Mouse (Mus musculus) midbrain, postnatal 0 days (tissue): ENCODE measurements at regions not wholly inside any gene's neighbourhood (a gene's known extent, or its start where the extent isn't known, plus 50 kb on each side); places are given as distances from the start of the nearest gene placed in this dataset.
A peak's percentile ranks its signal among the peaks of the same experiment; 100 is the strongest.

Source experiments
- ATAC-seq: fragments of 200-750 bp; cut with Nextera tagmentation; 2 replicates; pipeline ENCODE4 v1.8.0; 2017; ENCODE audit warnings: moderate number of reproducible peaks, mild to moderate bottlenecking, moderate TSS enrichment, moderate library complexity; ENCODE audit not compliant: low FRiP score
- DNase-seq: peaks from one replicate; pipeline ENCODE4 v3.0.0-alpha.2; 2015; ENCODE audit warnings: low spot score
- H3K27ac ChIP-seq: fragments of 300-500 bp; sonication (generic); 2 replicates; pipeline ENCODE4 v1.5.1; 2014; ENCODE audit warnings: low read depth, mild to moderate bottlenecking, low read length, mixed read lengths
- H3K27me3 ChIP-seq: fragments of 300-500 bp; sonication (generic); 2 replicates; pipeline ENCODE4 v1.6.1; 2014; ENCODE audit warnings: low read length, control low read depth, mixed read lengths; ENCODE audit not compliant: insufficient read depth
- H3K36me3 ChIP-seq: fragments of 300-500 bp; sonication (generic); 2 replicates; pipeline ENCODE4 v1.6.1; 2014; ENCODE audit warnings: low read length, control low read depth, mixed read lengths; ENCODE audit not compliant: insufficient read depth
- H3K4me1 ChIP-seq: fragments of 300-500 bp; sonication (generic); 2 replicates; pipeline ENCODE4 v1.6.1; 2014; ENCODE audit warnings: mild to moderate bottlenecking, control low read depth, antibody characterized with exemption, low read length, mixed read lengths; ENCODE audit not compliant: insufficient read depth
- H3K4me2 ChIP-seq: fragments of 300-500 bp; sonication (generic); 2 replicates; pipeline ENCODE4 v1.6.1; 2014; ENCODE audit warnings: low read depth, mild to moderate bottlenecking, low read length, mixed read lengths; ENCODE audit not compliant: poor library complexity, severe bottlenecking
- H3K4me3 ChIP-seq: fragments of 300-500 bp; sonication (generic); 2 replicates; pipeline ENCODE4 v1.5.1; 2014; ENCODE audit warnings: low read depth, mild to moderate bottlenecking, low read length, moderate library complexity
- H3K9ac ChIP-seq: fragments of 300-500 bp; sonication (generic); replicated peaks from 2 replicates; pipeline ENCODE4 v1.6.1; 2014; ENCODE audit warnings: mild to moderate bottlenecking, low read length, moderate library complexity, mixed read lengths; ENCODE audit not compliant: poor library complexity, severe bottlenecking
- H3K9me3 ChIP-seq: fragments of 300-500 bp; sonication (generic); 2 replicates; pipeline ENCODE4 v1.6.1; 2016; ENCODE audit warnings: low read length, control low read depth
- CTCF ChIP-seq: IDR thresholded peaks from 2 replicates; pipeline ENCODE4 v1.5.1; 2016; ENCODE audit warnings: antibody characterized with exemption, mild to moderate bottlenecking
- WGBS: fragments of 180-500 bp; shearing (Covaris S2); extraction: QIAGEN DNeasy Blood & Tissue Kit; methylation state at CpG from one replicate; pipeline ENCODE4 v1.1.7; 2014; 5-methylcytosine and 5-hydroxymethylcytosine counted together

GRCm38 (mm10) chr6:9498921-9499320, 550.7 kb downstream of the Nxph1 start:
- Histone ChIP-seq H3K27me3 (no peaks in the 10 kb centered on the region), H3K4me3 (no peak overlapping the region), H3K4me2 (no peak overlapping the region), H3K9me3 (no peaks in the 10 kb centered on the region), H3K36me3 (no peaks in the 10 kb centered on the region), H3K4me1 (no peaks in the 10 kb centered on the region), H3K27ac (no peak overlapping the region), H3K9ac (no peak overlapping the region)
- TF ChIP-seq CTCF, result no peak
- DNase-seq (no peak), ATAC-seq (no peak)

- Histone ChIP-seq H3K9me3 (no peaks in the 10 kb centered on the region), H3K9ac (no peak overlapping the region), H3K27ac (no peak overlapping the region), H3K36me3 (no peaks in the 10 kb centered on the region), H3K4me2 (no peak overlapping the region), H3K27me3 (no peaks in the 10 kb centered on the region), H3K4me3 (no peak overlapping the region), H3K4me1 (no peaks in the 10 kb centered on the region)
- WGBS, result 76% methylated on average over 3 of the region's 3 CpGs
- no peak for TF ChIP-seq CTCF
- no peak for ATAC-seq
- no peak for DNase-seq
Observed at GRCm38 (mm10) chr6:9534395-9534794, 586.2 kb downstream of the Nxph1 start.

GRCm38 (mm10) chr6:9538737-9539136, 590.5 kb downstream of the Nxph1 start:
- ATAC-seq, result no peak
- WGBS, result 64% methylated on average over 2 of the region's 2 CpGs

DNA sequence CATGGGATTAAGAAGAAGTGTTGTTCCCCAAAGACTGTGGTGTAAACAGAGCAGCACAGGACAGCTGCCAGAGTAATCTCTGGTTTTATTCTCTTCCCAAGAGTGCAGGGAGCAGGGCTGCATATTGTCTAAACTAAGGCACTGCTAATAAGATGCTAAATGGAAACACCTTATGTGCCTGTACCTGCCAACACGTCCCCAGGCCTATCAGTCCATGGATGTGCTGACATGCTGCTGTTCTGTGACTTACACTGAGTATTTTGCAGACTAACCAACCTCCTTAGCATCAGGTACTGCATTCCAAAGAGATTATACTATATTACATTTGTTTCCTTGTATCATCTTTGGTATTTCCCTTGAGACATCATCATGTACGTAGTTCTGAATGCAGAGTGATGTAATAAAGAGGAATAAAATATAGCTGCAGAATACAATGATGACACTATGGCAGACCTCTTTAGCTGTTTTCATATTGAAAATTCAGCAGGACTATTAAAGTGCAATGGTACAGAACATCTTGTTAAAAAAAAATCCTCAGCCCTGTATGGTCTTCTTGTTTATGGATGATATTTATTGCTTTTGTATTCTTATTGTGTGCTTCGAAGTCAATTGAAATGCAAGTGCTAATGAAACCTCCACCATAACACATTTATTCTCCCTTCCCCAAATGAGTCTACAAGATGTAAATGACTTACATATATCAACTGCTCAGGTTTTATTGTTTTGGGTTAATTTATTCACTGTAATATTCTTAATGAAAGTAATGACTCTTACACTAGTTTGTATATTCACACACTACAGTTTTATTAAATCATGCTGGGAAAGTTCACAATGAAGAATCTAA, 602.1 kb downstream of the Nxph1 start:
- H3K27ac ChIP-seq, result no peak overlapping the region
- no peaks in the 10 kb centered on the region for H3K36me3 ChIP-seq
- WGBS, result 70% methylated on average over 3 of the region's 3 CpGs
- no peak overlapping the region for H3K9ac ChIP-seq
- DNase-seq (no peak), ATAC-seq (no peak)
- H3K4me3 ChIP-seq, result no peak overlapping the region
- no peaks in the 10 kb centered on the region for H3K27me3 ChIP-seq
- no peaks in the 10 kb centered on the region for H3K4me1 ChIP-seq
- no peak for TF ChIP-seq CTCF
- H3K9me3 ChIP-seq, result no peaks in the 10 kb centered on the region
- no peak overlapping the region for H3K4me2 ChIP-seq

More at GRCm38 (mm10) chr6:9538737-9539136, 590.5 kb downstream of the Nxph1 start:
- Histone ChIP-seq H3K4me1 (no peaks in the 10 kb centered on the region), H3K4me3 (no peak overlapping the region), H3K9me3 (no peaks in the 10 kb centered on the region), H3K9ac (no peak overlapping the region), H3K27me3 (no peaks in the 10 kb centered on the region), H3K27ac (no peak overlapping the region), H3K36me3 (no peaks in the 10 kb centered on the region), H3K4me2 (no peak overlapping the region)
- no peak for DNase-seq
- TF ChIP-seq CTCF, result no peak

DNA sequence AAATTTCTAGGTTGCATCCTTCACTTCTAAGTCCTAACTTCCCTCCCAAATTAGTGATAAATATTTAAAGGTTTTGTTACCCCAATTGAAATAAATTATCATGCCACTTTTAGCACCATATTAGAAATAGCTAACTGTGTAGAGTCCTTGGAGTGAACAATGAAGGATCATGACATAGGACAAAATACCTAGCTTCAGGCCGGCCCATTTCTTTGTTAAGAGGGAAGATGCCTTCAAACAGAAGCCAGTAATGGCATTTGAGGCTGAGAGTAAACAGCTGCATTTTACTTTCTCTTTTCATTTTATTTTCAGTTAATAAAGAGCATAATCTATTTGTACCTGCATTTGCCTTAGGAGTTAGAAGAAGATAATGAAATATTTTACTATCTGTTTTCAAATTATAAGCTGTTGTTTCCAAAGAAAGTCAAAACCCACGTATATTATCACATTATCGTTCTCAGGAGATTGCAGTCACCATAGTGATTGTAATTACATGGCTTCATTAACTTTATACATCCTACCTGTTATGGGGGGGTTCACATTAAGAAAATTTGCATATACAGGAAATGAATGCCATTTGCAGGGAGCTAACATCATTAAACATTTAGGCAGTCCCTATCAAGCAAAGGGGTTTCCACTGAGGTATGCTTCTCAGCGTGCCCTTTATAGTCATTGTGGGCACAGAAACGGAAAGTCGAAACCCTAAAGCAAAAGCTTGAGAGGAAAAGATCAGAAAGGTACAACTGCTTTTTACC, 615.2 kb downstream of the Nxph1 start:
- 82% methylated on average over 6 of the region's 6 CpGs for WGBS
- no peak overlapping the region for H3K4me2 ChIP-seq
- ATAC-seq (no peak), DNase-seq (peak; percentile 13)
- H3K9ac ChIP-seq, result no peak overlapping the region
- H3K9me3 ChIP-seq, result no peaks in the 10 kb centered on the region
- no peaks in the 10 kb centered on the region for H3K27me3 ChIP-seq
- no peak overlapping the region for H3K4me3 ChIP-seq
- no peaks in the 10 kb centered on the region for H3K36me3 ChIP-seq
- no peak overlapping the region for H3K27ac ChIP-seq
- no peaks in the 10 kb centered on the region for H3K4me1 ChIP-seq
- TF ChIP-seq CTCF, result no peak

- ATAC-seq (no peak), DNase-seq (no peak)
- Histone ChIP-seq H3K9ac (no peak overlapping the region), H3K4me1 (no peaks in the 10 kb centered on the region), H3K9me3 (no peaks in the 10 kb centered on the region), H3K4me3 (no peak overlapping the region), H3K36me3 (no peaks in the 10 kb centered on the region), H3K4me2 (no peak overlapping the region), H3K27me3 (no peaks in the 10 kb centered on the region), H3K27ac (no peak overlapping the region)
- 29% methylated on average over 4 of the region's 4 CpGs for WGBS
- TF ChIP-seq CTCF, result no peak
Observed at GRCm38 (mm10) chr6:9571787-9572186, 623.6 kb downstream of the Nxph1 start.
